ENCODE assay signal across 8 mouse cellular contexts in the genomic region with DNA sequence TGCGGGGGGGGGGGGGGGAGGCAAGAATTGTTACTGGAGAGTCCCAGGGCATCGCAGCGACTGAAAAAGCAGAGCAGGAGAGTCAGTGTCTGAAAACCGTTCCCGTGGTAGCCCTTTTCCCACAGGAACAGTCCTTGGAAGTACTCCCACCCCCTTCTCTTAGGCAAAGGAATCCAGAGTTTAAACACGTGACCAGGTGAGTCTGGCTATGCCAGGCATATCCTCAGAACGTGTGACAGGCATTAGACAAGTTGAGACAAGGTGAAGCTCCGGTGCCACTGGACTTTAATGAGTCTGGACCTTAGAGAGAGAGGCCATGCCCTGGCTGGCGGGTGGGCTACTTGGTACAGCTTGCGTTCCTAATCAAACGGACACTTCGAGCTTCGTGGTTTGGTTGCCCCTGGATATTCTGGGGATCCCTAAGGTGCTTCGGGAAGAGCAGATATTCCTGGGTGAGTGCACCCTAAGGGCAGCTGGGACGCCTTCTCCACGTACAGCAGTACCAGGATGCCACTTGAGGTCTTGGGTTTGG. TPM values are rescaled to one million over a fixed set of nuclear protein-coding genes. Genes with fewer than 3 reads are reported as not detected.
A peak's percentile ranks its signal among the peaks of the same experiment; 100 is the strongest.
DNase-seq lines count a peak whose midpoint lies in the region; ATAC-seq lines count a peak whose summit lies in the region.

No protein-coding gene starts in this region.

- H3K9ac ChIP-seq in liver, embryonic 11.5 days (ENCODE audit: low read depth, low read length), result peak overlapping the region; percentile 69
- peak overlapping the region; percentile 86 for H3K9ac ChIP-seq in embryonic facial prominence, embryonic 14.5 days (ENCODE audit: low read depth, low read length)
- H3K9ac ChIP-seq in intestine, embryonic 15.5 days, result peak overlapping the region; percentile 89
- H3K9ac ChIP-seq in neural tube, embryonic 13.5 days, result peak overlapping the region; percentile 56

- H3K27ac ChIP-seq in liver, embryonic 11.5 days (ENCODE audit: low read depth, low read length), result no peak overlapping the region
- H3K27ac ChIP-seq in embryonic facial prominence, embryonic 14.5 days (replicated peaks; ENCODE audit: low read depth, low read length), result peak overlapping the region; percentile 63; the same call in 1 of the 2 replicates
- no peak overlapping the region for H3K27ac ChIP-seq in intestine, embryonic 15.5 days
- no peak overlapping the region for H3K27ac ChIP-seq in neural tube, embryonic 13.5 days (replicated peaks)

- H3K9me3 ChIP-seq in liver, embryonic 11.5 days (ENCODE audit: control insufficient read depth, low read length), result no peaks in the 10 kb centered on the region
- H3K9me3 ChIP-seq in embryonic facial prominence, embryonic 14.5 days (ENCODE audit: control insufficient read depth, low read length), result no peaks in the 10 kb centered on the region
- H3K9me3 ChIP-seq in intestine, embryonic 15.5 days, result no peaks in the 10 kb centered on the region
- H3K9me3 ChIP-seq in neural tube, embryonic 13.5 days, result no peaks in the 10 kb centered on the region

- no peaks in the 10 kb centered on the region for H3K36me3 ChIP-seq in liver, embryonic 11.5 days (ENCODE audit: control insufficient read depth, insufficient read depth, low read length)
- H3K36me3 ChIP-seq in embryonic facial prominence, embryonic 14.5 days (ENCODE audit: control insufficient read depth, insufficient read depth, low read length), result 0 out of 2 replicates have a peak, but pooled peaks cover 6% of the 10 kb centered on the region
- no peaks in the 10 kb centered on the region for H3K36me3 ChIP-seq in intestine, embryonic 15.5 days
- H3K36me3 ChIP-seq in neural tube, embryonic 13.5 days, result no peaks in the 10 kb centered on the region

- 23% methylated on average over 15 of the region's 16 CpGs for WGBS in liver, embryonic 11.5 days
- WGBS in embryonic facial prominence, embryonic 14.5 days, result 13% methylated on average over 16 of the region's 16 CpGs
- 20% methylated on average over 16 of the region's 16 CpGs for WGBS in intestine, embryonic 15.5 days
- WGBS in neural tube, embryonic 13.5 days, result 11% methylated on average over 15 of the region's 16 CpGs

- H3K4me2 ChIP-seq in liver, embryonic 11.5 days, result peak overlapping the region; percentile 100
- peak overlapping the region; percentile 93 for H3K4me2 ChIP-seq in embryonic facial prominence, embryonic 14.5 days (ENCODE audit: low read depth, low read length)
- peak overlapping the region; percentile 99 for H3K4me2 ChIP-seq in intestine, embryonic 15.5 days (replicated peaks)
- peak overlapping the region; percentile 99 for H3K4me2 ChIP-seq in neural tube, embryonic 13.5 days

- no peaks in the 10 kb centered on the region for H3K27me3 ChIP-seq in liver, embryonic 11.5 days (replicated peaks; ENCODE audit: control insufficient read depth, insufficient read depth, low read length)
- H3K27me3 ChIP-seq in embryonic facial prominence, embryonic 14.5 days (replicated peaks; ENCODE audit: control insufficient read depth, insufficient read depth, low read length), result no peaks in the 10 kb centered on the region
- no peaks in the 10 kb centered on the region for H3K27me3 ChIP-seq in intestine, embryonic 15.5 days (replicated peaks)
- H3K27me3 ChIP-seq in neural tube, embryonic 13.5 days, result no peaks in the 10 kb centered on the region; the same call in 1 of the 2 replicates

- peak overlapping the region; percentile 85 for H3K4me3 ChIP-seq in liver, embryonic 11.5 days (ENCODE audit: low read depth, low read length)
- peak overlapping the region; percentile 83 for H3K4me3 ChIP-seq in embryonic facial prominence, embryonic 14.5 days (ENCODE audit: low read depth, low read length)
- peak overlapping the region; percentile 85 for H3K4me3 ChIP-seq in intestine, embryonic 15.5 days (replicated peaks)
- peak overlapping the region; percentile 79 for H3K4me3 ChIP-seq in neural tube, embryonic 13.5 days

- H3K4me1 ChIP-seq in liver, embryonic 11.5 days (replicated peaks; ENCODE audit: control insufficient read depth, insufficient read depth, low read length), result peaks cover 26% of the 10 kb centered on the region
- peaks cover 31% of the 10 kb centered on the region for H3K4me1 ChIP-seq in embryonic facial prominence, embryonic 14.5 days (ENCODE audit: control insufficient read depth, insufficient read depth, low read length)
- H3K4me1 ChIP-seq in intestine, embryonic 15.5 days (replicated peaks), result peaks cover 25% of the 10 kb centered on the region
- peaks cover 49% of the 10 kb centered on the region for H3K4me1 ChIP-seq in neural tube, embryonic 13.5 days (replicated peaks)

- ATAC-seq in liver, embryonic 11.5 days (replicated peaks; ENCODE audit: low FRiP score), result no peak
- no peak for ATAC-seq in embryonic facial prominence, embryonic 14.5 days (ENCODE audit: low read depth)
- ATAC-seq in intestine, embryonic 15.5 days, result 0 out of 2 replicates have a peak, but pooled peaks have one; percentile 0
- no peak for ATAC-seq in neural tube, embryonic 13.5 days (ENCODE audit: low read depth)

- DNase-seq in liver, embryonic 11.5 days (ENCODE audit: low spot score), result no peak
- DNase-seq in liver, result no peak
- DNase-seq in embryonic facial prominence, embryonic 14.5 days (ENCODE audit: low spot score), result no peak
- no peak for DNase-seq in T-cell, adult 2 months (ENCODE audit: low spot score)
- DNase-seq in adrenal gland, adult 18-20 months (ENCODE audit: low spot score in 2 of 2), result no peak
- DNase-seq in right cerebral cortex, postnatal 25 days, result no peak

RNA-seq across cellular contexts. Expression of a gene that starts 1.6 kb away (rescaled TPM):
- 8.2 and 8.4 TPM in 2 replicates for polyA plus RNA-seq in liver, embryonic 11.5 days (2014; fragmentation: Nextera tagmentation; extraction: Ambion mirVana)
- polyA plus RNA-seq in embryonic facial prominence, embryonic 14.5 days (2014; fragmentation: Nextera tagmentation; extraction: Ambion mirVana), result 17.7 and 17.8 TPM in 2 replicates
- 16.9 and 18.4 TPM in 2 replicates for polyA plus RNA-seq in intestine, embryonic 15.5 days (2015; fragmentation: Nextera tagmentation; extraction: Ambion mirVana)
- polyA plus RNA-seq in neural tube, embryonic 13.5 days (2015; fragmentation: Nextera tagmentation; extraction: Ambion mirVana), result 6.8 and 8.0 TPM in 2 replicates
- total RNA-seq in adrenal gland, adult 18-20 months (2021), result 10 to 100 TPM; 28.8 to 37.7 TPM
